Comparison of ENCODE assay signal across 8 mouse cellular contexts in the genomic region with DNA sequence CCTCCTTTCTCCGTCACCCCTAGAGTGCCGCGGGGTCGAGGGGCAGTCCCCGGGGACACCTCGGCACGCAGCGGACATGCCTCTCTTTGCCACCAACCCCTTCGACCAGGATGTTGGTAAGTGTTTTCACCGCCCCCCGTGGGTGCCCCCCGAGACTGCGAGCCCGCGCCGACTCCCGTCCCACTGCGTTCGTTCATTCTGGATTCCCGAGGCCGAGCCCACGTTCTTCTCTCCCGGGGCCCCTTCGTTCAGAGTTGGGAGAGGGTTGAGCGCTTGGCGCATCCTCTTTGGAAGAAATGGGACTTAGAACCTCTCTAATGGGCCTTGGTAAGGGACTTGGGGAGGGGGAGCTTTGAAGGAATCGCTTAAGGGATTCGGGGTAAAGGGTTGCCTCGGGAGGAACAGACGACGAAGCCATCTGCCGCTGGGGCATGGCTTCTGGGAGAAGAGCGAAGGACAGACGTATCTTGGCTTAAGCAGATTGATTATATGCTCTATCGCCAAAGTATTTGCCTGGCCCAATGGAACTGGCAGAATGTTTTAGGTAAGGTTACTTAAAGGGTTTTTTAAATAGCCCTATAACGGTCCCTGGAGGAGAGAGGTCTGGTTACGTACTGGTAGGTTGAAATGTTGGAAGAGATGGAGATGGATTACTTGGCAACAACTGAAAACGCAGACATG. TPM values are rescaled to one million over a fixed set of nuclear protein-coding genes. Genes with fewer than 3 reads are reported as not detected.
DNase-seq lines count a peak whose midpoint lies in the region; ATAC-seq lines count a peak whose summit lies in the region.

No protein-coding gene starts in this region.

- no peaks in the 10 kb centered on the region for H3K36me3 ChIP-seq in heart, embryonic 14.5 days (ENCODE audit: control insufficient read depth, insufficient read depth, low read length)
- no peaks in the 10 kb centered on the region for H3K36me3 ChIP-seq in forebrain, embryonic 16.5 days (ENCODE audit: control insufficient read depth, insufficient read depth)
- no peaks in the 10 kb centered on the region for H3K36me3 ChIP-seq in liver, embryonic 16.5 days (ENCODE audit: control insufficient read depth, insufficient read depth)

- H3K4me1 ChIP-seq in heart, embryonic 14.5 days (ENCODE audit: control insufficient read depth in 2 of 2, insufficient read depth in 2 of 2, low read length in 2 of 2): peaks cover 0 to 23% of the 10 kb centered on the region in 2 experiments; a peak in 2 of 4 replicates
- H3K4me1 ChIP-seq in forebrain, embryonic 16.5 days (replicated peaks; ENCODE audit: control insufficient read depth, insufficient read depth, low read length): peaks cover 21% of the 10 kb centered on the region
- H3K4me1 ChIP-seq in liver, embryonic 16.5 days (ENCODE audit: control insufficient read depth, low read depth, low read length): peaks cover 22% of the 10 kb centered on the region

- ATAC-seq in heart, embryonic 14.5 days (ENCODE audit: insufficient number of reproducible peaks, insufficient read depth, low FRiP score, low read depth): no peak
- no peak; the same call in 1 of the 2 replicates for ATAC-seq in forebrain, embryonic 16.5 days
- no peak for ATAC-seq in liver, embryonic 16.5 days (ENCODE audit: low read depth)

- no peak for DNase-seq in heart, postnatal 4 days
- DNase-seq in NIH3T3 (ENCODE audit: low read depth): peak; percentile 68
- no peak for DNase-seq in right cerebral cortex, adult 2 months (ENCODE audit: low spot score in 2 of 2)
- no peak for DNase-seq in layer of hippocampus, postnatal 36 days
- DNase-seq in ovary, postnatal 14 days (ENCODE audit: low spot score): no peak

- H3K9me3 ChIP-seq in heart, embryonic 14.5 days (ENCODE audit: control insufficient read depth, low read length): no peaks in the 10 kb centered on the region
- H3K9me3 ChIP-seq in forebrain, embryonic 16.5 days (ENCODE audit: control insufficient read depth, low read length): no peaks in the 10 kb centered on the region
- no peaks in the 10 kb centered on the region for H3K9me3 ChIP-seq in liver, embryonic 16.5 days (replicated peaks; ENCODE audit: control insufficient read depth, low read length)

- peak overlapping the region; percentile 87 for H3K4me2 ChIP-seq in heart, embryonic 14.5 days (ENCODE audit: low read length)
- H3K4me2 ChIP-seq in forebrain, embryonic 16.5 days (ENCODE audit: low read length): peak overlapping the region; percentile 81
- H3K4me2 ChIP-seq in liver, embryonic 16.5 days (ENCODE audit: low read depth, low read length): peak overlapping the region; percentile 65

- under 1% methylated on average over 38 of the region's 38 CpGs for WGBS in heart, embryonic 14.5 days
- under 1% methylated on average over 38 of the region's 38 CpGs for WGBS in forebrain, embryonic 16.5 days
- under 1% methylated on average over 38 of the region's 38 CpGs for WGBS in liver, embryonic 16.5 days (ENCODE audit: insufficient replicate concordance)

- H3K27ac ChIP-seq in heart, embryonic 14.5 days (replicated peaks in 1 of 2; ENCODE audit: control insufficient read depth in 1 of 2, insufficient read depth in 1 of 2, low read depth in 2 of 2, low read length in 2 of 2): peak overlapping the region; percentile 94 to 95
- peak overlapping the region; percentile 98 for H3K27ac ChIP-seq in forebrain, embryonic 16.5 days (ENCODE audit: low read length)
- peak overlapping the region; percentile 98 for H3K27ac ChIP-seq in liver, embryonic 16.5 days (ENCODE audit: low read length)

- H3K27me3 ChIP-seq in heart, embryonic 14.5 days (ENCODE audit: control insufficient read depth, insufficient read depth, low read length): no peaks in the 10 kb centered on the region
- no peaks in the 10 kb centered on the region for H3K27me3 ChIP-seq in forebrain, embryonic 16.5 days (replicated peaks; ENCODE audit: control insufficient read depth, insufficient read depth, low read length)
- no peaks in the 10 kb centered on the region for H3K27me3 ChIP-seq in liver, embryonic 16.5 days (ENCODE audit: control insufficient read depth, insufficient read depth, low read depth, low read length)

- H3K9ac ChIP-seq in heart, embryonic 14.5 days (ENCODE audit: low read length): peak overlapping the region; percentile 98
- peak overlapping the region; percentile 99 for H3K9ac ChIP-seq in forebrain, embryonic 16.5 days (replicated peaks; ENCODE audit: low read depth, low read length)
- H3K9ac ChIP-seq in liver, embryonic 16.5 days (ENCODE audit: low read depth, low read length): peak overlapping the region; percentile 98

- peak overlapping the region; percentile 84 to 94 for H3K4me3 ChIP-seq in heart, embryonic 14.5 days (ENCODE audit: control insufficient read depth in 1 of 2, insufficient read depth in 1 of 2, low read depth in 1 of 2, low read length in 2 of 2)
- peak overlapping the region; percentile 97 for H3K4me3 ChIP-seq in forebrain, embryonic 16.5 days (replicated peaks; ENCODE audit: low read length)
- peak overlapping the region; percentile 93 for H3K4me3 ChIP-seq in liver, embryonic 16.5 days (ENCODE audit: low read depth, low read length)

RNA-seq across cellular contexts. Expression of gene Stam, which starts 0.5 kb away (rescaled TPM):
- polyA plus RNA-seq in heart, embryonic 14.5 days (2014; fragmentation: Nextera tagmentation; extraction: Ambion mirVana): 55.6 and 58.3 TPM in 2 replicates
- total RNA-seq in heart, postnatal 4 days (2021): 10 to 100 TPM; 42.9 to 45.6 TPM
- 141 TPM in 2 replicates for polyA plus RNA-seq in forebrain, embryonic 16.5 days (2015; fragmentation: Nextera tagmentation; extraction: Ambion mirVana)
- 27.3 and 31.9 TPM in 2 replicates for polyA plus RNA-seq in liver, embryonic 16.5 days (2015; fragmentation: Nextera tagmentation; extraction: Ambion mirVana)
- 100 to 1,000 TPM in 1 of 2 experiments, 10 to 100 TPM in 1; 99.8 to 102 TPM for total RNA-seq in layer of hippocampus, postnatal 36 days (2021)

RNA-seq across cellular contexts. Expression of gene Hacd1, which starts 18.4 kb away (rescaled TPM):
- 270 and 272 TPM in 2 replicates for polyA plus RNA-seq in heart, embryonic 14.5 days (2014; fragmentation: Nextera tagmentation; extraction: Ambion mirVana)
- 100 to 1,000 TPM; 208 to 229 TPM for total RNA-seq in heart, postnatal 4 days (2021)
- 57.2 and 58.4 TPM in 2 replicates for polyA plus RNA-seq in forebrain, embryonic 16.5 days (2015; fragmentation: Nextera tagmentation; extraction: Ambion mirVana)
- polyA plus RNA-seq in liver, embryonic 16.5 days (2015; fragmentation: Nextera tagmentation; extraction: Ambion mirVana): 46.3 and 47.6 TPM in 2 replicates
- 10 to 100 TPM; 17.7 to 17.8 TPM for total RNA-seq in layer of hippocampus, postnatal 36 days (2021)
